Mouse (Mus musculus): ENCODE results near the gene Syna. TPM values are rescaled to one million over a fixed set of nuclear protein-coding genes. Genes with fewer than 3 reads are reported as not detected.

Syna gene
- not detected for polyA plus RNA-seq (2014; fragmentation: Illumina TruSeq; extraction: RNeasy Lipid Tissue Mini Kit (QIAGEN cat#74804); ENCODE audit: insufficient read depth, low read depth, low replicate concordance)

DNA sequence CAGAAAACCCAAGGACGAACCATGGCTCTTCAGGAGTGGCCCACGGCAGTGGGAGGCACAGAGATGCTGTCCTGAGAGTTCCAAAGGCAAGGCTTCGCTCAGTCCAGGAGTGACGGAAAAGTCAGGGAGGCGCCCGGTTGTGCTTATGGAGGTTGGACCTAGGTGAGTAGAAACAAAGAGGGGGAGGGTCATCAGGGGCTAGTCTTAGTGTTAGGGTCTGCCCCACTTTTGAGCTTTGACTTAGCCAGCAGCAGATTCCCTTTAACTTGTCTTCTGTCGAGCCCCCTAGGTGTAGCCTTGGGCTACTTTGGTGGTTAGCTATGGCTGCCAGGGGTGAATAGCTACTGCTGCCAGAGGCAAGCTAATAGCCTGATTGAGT is at the start of gene Syna:
TSS of gene Syna (minus strand) at position 101 of the 379 bp plus-strand sequence.

DNA sequence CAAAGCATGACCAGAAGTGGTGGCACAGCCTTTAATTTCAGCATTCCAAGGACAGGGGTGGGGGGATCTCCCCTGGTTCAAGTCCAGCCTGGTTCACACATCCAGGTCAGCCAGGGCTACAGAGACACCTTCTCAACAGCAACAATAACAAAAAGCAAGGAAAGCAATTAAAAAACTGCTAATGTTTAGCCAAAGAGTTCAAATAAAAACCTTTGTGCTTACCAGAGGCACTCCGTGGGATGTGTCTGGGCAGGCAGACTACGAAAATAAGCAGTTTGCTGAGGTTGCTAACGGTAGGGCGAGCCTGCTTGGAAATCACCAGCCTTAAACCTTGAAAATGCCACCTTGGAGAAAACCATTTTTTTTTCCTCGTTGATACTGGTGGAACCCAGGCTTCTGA is 21.2 kb upstream of the Syna start, which contains the start of gene Rfc2:
TSS of gene Rfc2 (plus strand) at position 221 of the 400 bp plus-strand sequence.

DNA sequence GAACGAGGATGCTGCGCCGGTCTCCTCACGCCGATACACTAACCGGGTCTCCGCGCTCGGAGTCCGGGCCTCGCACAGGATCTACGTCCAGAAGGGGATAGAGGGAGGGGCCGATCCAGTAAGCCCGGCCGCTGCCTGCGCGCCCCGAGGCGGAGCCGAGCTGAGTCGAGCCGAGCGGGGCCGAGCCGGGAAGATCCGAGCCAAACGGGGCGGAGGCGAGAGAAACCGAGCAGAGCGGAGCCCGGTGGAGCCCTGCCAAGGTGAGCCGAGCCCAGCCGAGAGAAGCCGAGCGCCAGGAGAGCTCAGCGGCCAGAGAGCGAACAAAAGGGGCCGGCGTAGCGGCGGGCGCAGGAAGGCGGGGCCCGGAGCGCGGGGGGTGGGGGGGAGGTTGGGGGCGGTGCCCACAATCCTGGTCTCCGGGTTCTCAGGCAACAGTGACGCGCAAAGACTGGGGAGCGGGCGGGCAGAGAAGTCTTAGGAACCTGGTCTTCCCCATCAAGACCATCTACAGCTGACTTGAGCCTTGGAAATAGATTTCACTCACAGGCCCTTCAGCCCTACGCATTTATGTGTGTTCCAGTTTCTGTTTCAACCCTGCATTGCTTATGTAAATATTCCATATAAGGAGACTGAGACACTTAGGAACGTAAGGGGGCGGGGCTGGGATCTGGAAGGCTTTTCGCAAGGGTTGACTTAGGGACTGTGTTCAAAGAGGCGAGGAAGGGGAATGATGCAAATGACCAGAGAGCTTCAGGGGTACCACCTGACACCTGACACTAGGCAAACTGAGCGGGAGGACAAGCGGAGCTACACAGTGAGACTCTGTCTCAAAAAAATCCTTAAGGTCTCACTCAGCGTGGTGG is 7.6 kb downstream of the Syna start, which contains the start of gene Clip2:
TSS of gene Clip2 (minus strand) at position 325 of the 863 bp plus-strand sequence.

Other genes starting within 250 kb of the Syna start
- 48.3 TPM for gene Gtf2i, start 245.4 kb downstream of the Syna start, polyA plus RNA-seq (2014; fragmentation: Illumina TruSeq; extraction: RNeasy Lipid Tissue Mini Kit (QIAGEN cat#74804); ENCODE audit: insufficient read depth, low read depth, low replicate concordance)
- 11.3 TPM for gene Gtf2ird1, start 103.5 kb downstream of the Syna start, polyA plus RNA-seq (2014; fragmentation: Illumina TruSeq; extraction: RNeasy Lipid Tissue Mini Kit (QIAGEN cat#74804); ENCODE audit: insufficient read depth, low read depth, low replicate concordance)
- 8.0 TPM for gene Clip2, start 7.7 kb downstream of the Syna start, polyA plus RNA-seq (2014; fragmentation: Illumina TruSeq; extraction: RNeasy Lipid Tissue Mini Kit (QIAGEN cat#74804); ENCODE audit: insufficient read depth, low read depth, low replicate concordance)
- gene Rfc2, start 21.2 kb upstream of the Syna start, polyA plus RNA-seq (2014; fragmentation: Illumina TruSeq; extraction: RNeasy Lipid Tissue Mini Kit (QIAGEN cat#74804); ENCODE audit: insufficient read depth, low read depth, low replicate concordance), result 60.4 TPM
- 18.5 TPM for gene Lat2, start 54.9 kb upstream of the Syna start, polyA plus RNA-seq (2014; fragmentation: Illumina TruSeq; extraction: RNeasy Lipid Tissue Mini Kit (QIAGEN cat#74804); ENCODE audit: insufficient read depth, low read depth, low replicate concordance)
- 211 TPM for gene Eif4h, start 79.3 kb upstream of the Syna start, polyA plus RNA-seq (2014; fragmentation: Illumina TruSeq; extraction: RNeasy Lipid Tissue Mini Kit (QIAGEN cat#74804); ENCODE audit: insufficient read depth, low read depth, low replicate concordance)
- 8.5 TPM for gene Limk1, start 128.4 kb upstream of the Syna start, polyA plus RNA-seq (2014; fragmentation: Illumina TruSeq; extraction: RNeasy Lipid Tissue Mini Kit (QIAGEN cat#74804); ENCODE audit: insufficient read depth, low read depth, low replicate concordance)
- 125 TPM for gene Eln, start 187.2 kb upstream of the Syna start, polyA plus RNA-seq (2014; fragmentation: Illumina TruSeq; extraction: RNeasy Lipid Tissue Mini Kit (QIAGEN cat#74804); ENCODE audit: insufficient read depth, low read depth, low replicate concordance)